Mouse (Mus musculus) midbrain, embryonic 14.5 days (tissue): Measurements from ENCODE around the gene Lmbr1l. TPM values are rescaled to one million over a fixed set of nuclear protein-coding genes. Genes with fewer than 3 reads are reported as not detected.

Experiments
- ATAC-seq: fragments of 200-750 bp; cut with Nextera tagmentation; 2 replicates; pipeline ENCODE4 v1.8.0; 2017; ENCODE audit warnings: moderate number of reproducible peaks, moderate library complexity; ENCODE audit not compliant: low FRiP score, low TSS enrichment
- DNase-seq: peaks from one replicate; pipeline ENCODE4 v3.0.0-alpha.2; 2015
- H3K27ac ChIP-seq: fragments of 300-500 bp; sonication (generic); replicated peaks from 2 replicates; pipeline ENCODE4 v1.5.1; 2014; ENCODE audit warnings: mild to moderate bottlenecking, low read depth, low read length, moderate library complexity
- H3K27me3 ChIP-seq: fragments of 300-500 bp; sonication (generic); 2 replicates; pipeline ENCODE4 v1.6.1; 2014; ENCODE audit warnings: low read length, control low read depth, mixed read lengths; ENCODE audit not compliant: control insufficient read depth, insufficient read depth
- H3K36me3 ChIP-seq: fragments of 300-500 bp; sonication (generic); 2 replicates; pipeline ENCODE4 v1.6.1; 2014; ENCODE audit warnings: low read length, control low read depth; ENCODE audit not compliant: control insufficient read depth, insufficient read depth
- H3K4me1 ChIP-seq: fragments of 300-500 bp; sonication (generic); 2 replicates; pipeline ENCODE4 v1.6.1; 2014; ENCODE audit warnings: mild to moderate bottlenecking, antibody characterized with exemption, low read length, control low read depth; ENCODE audit not compliant: control insufficient read depth, insufficient read depth
- H3K4me2 ChIP-seq: fragments of 300-500 bp; sonication (generic); 2 replicates; pipeline ENCODE4 v1.6.1; 2014; ENCODE audit warnings: mild to moderate bottlenecking, low read length, moderate library complexity
- H3K4me3 ChIP-seq: fragments of 300-500 bp; sonication (generic); replicated peaks from 2 replicates; pipeline ENCODE4 v1.5.1; 2014; ENCODE audit warnings: low read depth, low read length
- H3K9ac ChIP-seq: fragments of 300-500 bp; sonication (generic); replicated peaks from 2 replicates; pipeline ENCODE4 v1.6.1; 2014; ENCODE audit warnings: mild to moderate bottlenecking, low read length, moderate library complexity
- H3K9me3 ChIP-seq: fragments of 300-500 bp; sonication (generic); 2 replicates; pipeline ENCODE4 v1.6.1; 2016; ENCODE audit warnings: low read length, control low read depth, mixed read lengths; ENCODE audit not compliant: control insufficient read depth
- WGBS: fragments of 180-500 bp; shearing (Covaris S2); extraction: QIAGEN DNeasy Blood & Tissue Kit; methylation state at CpG from one replicate; pipeline ENCODE4 v1.1.7; 2014; 5-methylcytosine and 5-hydroxymethylcytosine counted together
- polyA plus RNA-seq: library from polyadenylated mRNA; unstranded; fragments of >200 nt; fragmentation: Nextera tagmentation; extraction: Ambion mirVana; gene quantifications from 2 replicates; pipeline ENCODE4 v1.2.1, GENCODE M21; 2014

Gene Lmbr1l
- 11.2 and 19.4 TPM in 2 replicates for polyA plus RNA-seq

GRCm38 (mm10) chr15:98917538-98918498 is at the start of gene Lmbr1l:
Gene Lmbr1l, minus strand, starts transcription at chr15:98918231.
- Histone ChIP-seq H3K4me2 (peak within 1 kb of the TSS; percentile 78), H3K27me3 (no peaks in the 10 kb centered on the region), H3K27ac (peak within 1 kb of the TSS; percentile 97), H3K4me1 (peaks cover 20% of the 10 kb centered on the region), H3K4me3 (peak within 1 kb of the TSS; percentile 91), H3K9ac (peak within 1 kb of the TSS; percentile 84), H3K36me3 (peaks cover 12% of the 10 kb centered on the region), H3K9me3 (no peaks in the 10 kb centered on the region)
- DNase-seq (peak; percentile 99), ATAC-seq (peak; percentile 98)
- WGBS: under 1% methylated on average over 82 of the region's 82 CpGs

GRCm38 (mm10) chr15:98959531-98959930 is 41.5 kb upstream of the Lmbr1l start:
- no peak for ATAC-seq
- no peak overlapping the region for H3K27ac ChIP-seq
- 83% methylated on average over 3 of the region's 3 CpGs for WGBS
- no peak overlapping the region for H3K4me3 ChIP-seq
- peaks cover 4% of the 10 kb centered on the region; the same call in 1 of the 2 replicates for H3K9me3 ChIP-seq
- H3K36me3 ChIP-seq: no peaks in the 10 kb centered on the region
- H3K4me2 ChIP-seq: no peak overlapping the region
- peaks cover 14% of the 10 kb centered on the region for H3K4me1 ChIP-seq
- DNase-seq: no peak
- H3K27me3 ChIP-seq: no peaks in the 10 kb centered on the region
- no peak overlapping the region for H3K9ac ChIP-seq

GRCm38 (mm10) chr15:98958901-98959420 is 40.9 kb upstream of the Lmbr1l start:
- no peak for ATAC-seq
- H3K4me1 ChIP-seq: peaks cover 14% of the 10 kb centered on the region
- H3K27ac ChIP-seq: no peak overlapping the region
- H3K4me3 ChIP-seq: no peak overlapping the region
- H3K27me3 ChIP-seq: no peaks in the 10 kb centered on the region
- peaks cover 3% of the 10 kb centered on the region; the same call in 1 of the 2 replicates for H3K9me3 ChIP-seq
- H3K4me2 ChIP-seq: no peak overlapping the region
- 90% methylated on average over 4 of the region's 4 CpGs for WGBS
- no peaks in the 10 kb centered on the region for H3K36me3 ChIP-seq
- no peak for DNase-seq
- H3K9ac ChIP-seq: no peak overlapping the region

- Histone ChIP-seq H3K36me3 (no peaks in the 10 kb centered on the region), H3K27me3 (no peaks in the 10 kb centered on the region), H3K4me1 (peaks cover 14% of the 10 kb centered on the region), H3K4me3 (no peak overlapping the region), H3K27ac (no peak overlapping the region), H3K9me3 (no peaks in the 10 kb centered on the region), H3K4me2 (no peak overlapping the region), H3K9ac (no peak overlapping the region)
- 92% methylated on average over 5 of the region's 5 CpGs for WGBS
- ATAC-seq: no peak
- DNase-seq: no peak
Observed at GRCm38 (mm10) chr15:98957475-98957874, 39.4 kb upstream of the Lmbr1l start.

GRCm38 (mm10) chr15:98956000-98956399 is 38.0 kb upstream of the Lmbr1l start:
- peak overlapping the region; percentile 100 for H3K9ac ChIP-seq
- H3K27ac ChIP-seq: peak overlapping the region; percentile 100
- ATAC-seq (no peak), DNase-seq (peak; percentile 61)
- H3K4me3 ChIP-seq: peak overlapping the region; percentile 93; the same call in 1 of the 2 replicates
- no peaks in the 10 kb centered on the region for H3K9me3 ChIP-seq
- H3K4me1 ChIP-seq: peaks cover 14% of the 10 kb centered on the region
- 45% methylated on average over 4 of the region's 4 CpGs for WGBS
- H3K4me2 ChIP-seq: peak overlapping the region; percentile 91
- peaks cover 2% of the 10 kb centered on the region for H3K36me3 ChIP-seq
- no peaks in the 10 kb centered on the region for H3K27me3 ChIP-seq

- no peak for ATAC-seq
- Histone ChIP-seq H3K9ac (peak overlapping the region; percentile 100), H3K9me3 (no peaks in the 10 kb centered on the region), H3K4me1 (peaks cover 14% of the 10 kb centered on the region), H3K4me3 (peak overlapping the region; percentile 93), H3K27ac (peak overlapping the region; percentile 100), H3K36me3 (peaks cover 5% of the 10 kb centered on the region), H3K27me3 (no peaks in the 10 kb centered on the region), H3K4me2 (peak overlapping the region; percentile 91)
- DNase-seq: peak; percentile 72
- WGBS: 38% methylated on average over 4 of the region's 4 CpGs
Observed at GRCm38 (mm10) chr15:98955324-98955723, 37.3 kb upstream of the Lmbr1l start.

- 1% methylated on average over 14 of the region's 14 CpGs for WGBS
- Histone ChIP-seq H3K4me3 (peak overlapping the region; percentile 93), H3K27ac (peak overlapping the region; percentile 100), H3K4me2 (peak overlapping the region; percentile 91), H3K9ac (peak overlapping the region; percentile 100), H3K36me3 (peaks cover 7% of the 10 kb centered on the region), H3K4me1 (peaks cover 14% of the 10 kb centered on the region), H3K27me3 (no peaks in the 10 kb centered on the region), H3K9me3 (no peaks in the 10 kb centered on the region)
- DNase-seq: peak; percentile 86
- ATAC-seq: no peak
Observed at GRCm38 (mm10) chr15:98954425-98955253, 36.6 kb upstream of the Lmbr1l start.
